Mouse (Mus musculus) stomach, postnatal 0 days (tissue): ENCODE data around the gene Insig1.

Experiments
- CTCF ChIP-seq: IDR thresholded peaks from 2 replicates; pipeline ENCODE4 v1.5.1; 2016; ENCODE audit warnings: antibody characterized with exemption, low read depth, mild to moderate bottlenecking, moderate library complexity
- EP300 ChIP-seq: optimal IDR thresholded peaks from 2 replicates; pipeline ENCODE3; 2016; ENCODE audit warnings: antibody characterized with exemption

DNA sequence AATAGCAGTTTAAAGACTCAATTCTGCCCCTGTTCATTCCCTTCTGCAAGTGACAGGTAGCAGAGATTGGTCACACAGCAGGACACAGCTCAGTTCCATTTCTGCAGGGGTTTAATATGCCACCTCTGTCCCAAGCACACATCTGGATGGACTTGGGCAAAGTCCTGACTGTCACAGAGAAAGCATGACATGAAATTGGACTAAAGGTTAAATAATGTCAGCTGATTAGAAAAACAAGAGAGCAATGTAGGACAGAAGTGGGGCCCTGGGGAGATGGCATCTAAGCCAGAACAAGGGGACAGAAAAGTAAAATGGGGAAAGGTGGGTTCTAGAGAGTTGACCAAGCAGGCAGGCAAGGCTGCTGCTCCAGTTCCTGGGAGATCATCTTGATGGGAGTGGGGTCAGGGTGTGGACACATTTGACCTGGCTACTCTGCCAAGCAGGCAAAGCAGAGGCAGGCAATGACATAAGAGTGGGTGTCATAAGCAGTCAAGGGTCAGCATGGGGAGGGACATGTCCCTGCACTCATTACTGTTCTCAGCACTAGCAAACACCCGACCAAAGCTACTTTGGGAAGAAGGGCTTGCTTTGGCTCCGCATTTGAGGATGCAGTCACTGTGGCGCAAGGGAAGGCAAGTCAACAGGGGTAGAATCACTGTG, 39.5 kb upstream of the Insig1 start:
- no peak for TF ChIP-seq CTCF
- TF ChIP-seq EP300 = no peak
